Mouse (Mus musculus): ENCODE data around the gene Olfr804.

The Olfr804 gene

GRCm38 (mm10) chr10:129702910-129703309, at the start of gene Olfr804:
Olfr804 (plus strand) TSS chr10:129703210.
- DNase-seq = no peak

- DNase-seq = no peak
These were observed 45.6 kb upstream of the Olfr804 start, which contains the start of gene Olfr800 for GRCm38 (mm10) chr10:129657394-129657793. Olfr800 (plus strand) TSS chr10:129657694.

- no peak for DNase-seq
These were observed 29.2 kb upstream of the Olfr804 start, which contains the start of gene Olfr801 for GRCm38 (mm10) chr10:129673765-129674164. Olfr801 (minus strand) TSS chr10:129673865.

GRCm38 (mm10) chr10:129688069-129688468, 14.9 kb upstream of the Olfr804 start, which contains the start of gene Olfr802:
Olfr802 (minus strand) TSS chr10:129688169.
- DNase-seq = no peak

GRCm38 (mm10) chr10:129694186-129694585, 8.8 kb upstream of the Olfr804 start, which contains the start of gene Olfr803:
Olfr803 (minus strand) TSS chr10:129694286.
- DNase-seq = no peak

- no peak for DNase-seq
These were observed 26.3 kb downstream of the Olfr804 start, which contains the start of gene Olfr805 for GRCm38 (mm10) chr10:129729275-129729674. Olfr805 (minus strand) TSS chr10:129729375.

- DNase-seq = no peak
These were observed 38.8 kb downstream of the Olfr804 start, which contains the start of gene Olfr806 for GRCm38 (mm10) chr10:129741821-129742220. Olfr806 (minus strand) TSS chr10:129741921.

- DNase-seq = no peak
These were observed 54.7 kb downstream of the Olfr804 start, which contains the start of gene Olfr807 for GRCm38 (mm10) chr10:129757693-129758092. Olfr807 (minus strand) TSS chr10:129757793.

Data from cerebellum, adult 9-10 months (tissue).